Mouse (Mus musculus) central nervous system, embryonic 11.5 days (tissue): Measurements from ENCODE around the gene Myo15b. TPM values are rescaled to one million over a fixed set of nuclear protein-coding genes. Genes with fewer than 3 reads are reported as not detected.

ENCODE experiments used
- polyA plus RNA-seq: library from polyadenylated mRNA; depleted of rRNA; stranded (reverse); fragments of >200 nt; gene quantifications from 2 replicates; pipeline ENCODE4 v1.2.3, GENCODE M21; 2012; rRNA removed

The Myo15b gene
- 0.36 and 0.45 TPM in 2 replicates for polyA plus RNA-seq

DNA sequence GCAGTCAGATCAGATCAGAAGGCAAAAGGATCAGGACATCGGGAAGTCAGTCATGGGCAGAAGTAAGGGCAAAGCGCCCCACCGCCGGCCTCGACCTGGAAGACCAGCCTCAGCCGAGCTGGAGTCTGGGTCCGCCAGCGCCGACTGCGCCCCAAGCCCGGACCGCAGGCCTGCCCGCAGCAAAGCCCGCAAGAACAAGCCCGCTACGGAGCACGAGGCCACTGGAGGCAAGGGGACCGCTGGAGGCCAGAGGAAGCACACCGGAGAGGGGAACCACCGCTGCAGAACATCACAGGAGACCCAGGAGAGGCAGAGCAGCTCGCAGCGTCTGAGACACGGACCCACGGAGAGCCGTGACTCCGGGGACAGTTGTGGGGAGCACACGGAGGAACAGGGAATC is at the start of gene Myo15b:
Myo15b (plus strand) TSS at position 53 of the 400 bp plus-strand sequence.

DNA sequence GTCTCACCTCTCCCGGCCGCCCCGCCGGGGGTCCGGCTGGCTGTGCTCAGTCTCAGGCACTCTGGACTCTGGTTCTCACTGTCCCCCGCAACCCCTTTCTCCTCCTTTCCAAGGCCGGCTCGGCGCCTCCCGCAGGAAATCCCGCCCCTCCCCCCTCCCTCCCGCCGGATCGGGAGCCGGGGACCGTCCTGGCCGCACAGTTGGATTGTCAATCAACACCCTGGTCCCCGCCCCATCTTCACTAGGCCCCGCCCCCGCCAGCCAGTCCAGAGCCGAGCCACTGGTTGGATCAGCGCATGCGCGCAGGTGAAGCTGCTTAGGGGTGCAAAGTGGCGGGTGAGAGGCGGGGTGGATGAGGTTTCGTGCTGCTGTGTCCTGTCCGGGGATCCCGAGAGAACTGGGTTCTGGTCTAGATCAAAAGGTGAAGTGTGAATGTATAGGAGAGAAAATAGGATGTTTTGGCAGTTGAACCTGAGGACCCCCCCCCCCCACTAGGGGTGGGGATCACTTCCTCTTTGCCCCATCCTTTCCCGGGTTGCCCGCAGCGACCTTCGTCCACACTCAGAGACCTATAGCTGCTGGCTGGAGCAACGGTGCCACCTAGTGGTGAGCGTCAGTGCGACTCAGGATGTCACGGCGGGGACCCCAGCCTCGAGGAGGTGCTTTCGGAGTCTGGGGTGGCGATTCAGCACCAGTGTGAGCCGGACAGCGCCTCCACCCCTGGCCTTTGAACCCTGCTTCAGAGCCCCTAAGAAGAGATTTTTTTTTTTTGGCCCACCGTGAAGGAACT is 44.5 kb upstream of the Myo15b start, which contains the start of gene Caskin2:
Caskin2 (minus strand) TSS at position 133 of the 790 bp plus-strand sequence.

DNA sequence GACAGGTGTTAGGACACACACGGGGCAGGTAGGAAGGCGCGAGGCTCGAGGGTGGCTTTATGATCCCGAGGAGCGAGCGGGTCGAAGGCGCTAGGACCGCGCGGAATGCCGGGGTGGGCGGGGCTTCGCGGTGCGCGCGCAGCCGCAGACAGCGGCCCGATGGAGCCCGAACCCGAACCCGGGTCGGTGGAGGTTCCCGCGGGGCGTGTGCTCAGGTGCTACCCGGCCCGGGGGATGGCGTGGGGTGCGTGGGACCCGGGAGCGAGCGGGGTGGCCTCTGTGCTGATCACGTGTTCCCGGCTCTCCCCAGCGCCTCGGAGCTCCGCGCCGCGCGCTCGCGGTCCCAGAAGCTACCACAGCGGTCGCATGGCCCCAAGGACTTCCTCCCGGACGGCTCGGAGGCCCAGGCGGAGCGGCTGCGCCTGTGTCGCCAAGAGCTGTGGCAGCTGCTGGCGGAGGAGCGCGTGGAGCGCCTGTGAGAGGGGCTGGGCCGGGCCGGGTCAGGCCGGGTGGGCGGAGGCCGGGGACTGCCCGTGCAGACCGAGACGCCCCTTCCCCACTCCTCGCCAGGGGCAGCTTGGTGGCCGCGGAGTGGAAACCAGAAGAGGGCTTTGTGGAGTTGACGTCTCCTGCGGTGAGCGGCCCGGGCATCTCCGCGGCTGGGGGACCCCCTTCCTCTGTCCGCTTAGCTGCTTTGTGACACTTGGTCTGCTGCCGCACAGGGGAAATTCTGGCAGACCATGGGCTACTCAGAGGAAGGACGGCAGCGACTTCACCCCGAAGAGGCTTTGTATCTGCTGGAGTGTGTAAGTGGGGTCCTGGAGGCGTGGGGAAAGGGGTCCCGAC is 43.4 kb upstream of the Myo15b start, which contains the start of gene Tsen54:
Tsen54 (plus strand) TSS at position 120 of the 846 bp plus-strand sequence.

DNA sequence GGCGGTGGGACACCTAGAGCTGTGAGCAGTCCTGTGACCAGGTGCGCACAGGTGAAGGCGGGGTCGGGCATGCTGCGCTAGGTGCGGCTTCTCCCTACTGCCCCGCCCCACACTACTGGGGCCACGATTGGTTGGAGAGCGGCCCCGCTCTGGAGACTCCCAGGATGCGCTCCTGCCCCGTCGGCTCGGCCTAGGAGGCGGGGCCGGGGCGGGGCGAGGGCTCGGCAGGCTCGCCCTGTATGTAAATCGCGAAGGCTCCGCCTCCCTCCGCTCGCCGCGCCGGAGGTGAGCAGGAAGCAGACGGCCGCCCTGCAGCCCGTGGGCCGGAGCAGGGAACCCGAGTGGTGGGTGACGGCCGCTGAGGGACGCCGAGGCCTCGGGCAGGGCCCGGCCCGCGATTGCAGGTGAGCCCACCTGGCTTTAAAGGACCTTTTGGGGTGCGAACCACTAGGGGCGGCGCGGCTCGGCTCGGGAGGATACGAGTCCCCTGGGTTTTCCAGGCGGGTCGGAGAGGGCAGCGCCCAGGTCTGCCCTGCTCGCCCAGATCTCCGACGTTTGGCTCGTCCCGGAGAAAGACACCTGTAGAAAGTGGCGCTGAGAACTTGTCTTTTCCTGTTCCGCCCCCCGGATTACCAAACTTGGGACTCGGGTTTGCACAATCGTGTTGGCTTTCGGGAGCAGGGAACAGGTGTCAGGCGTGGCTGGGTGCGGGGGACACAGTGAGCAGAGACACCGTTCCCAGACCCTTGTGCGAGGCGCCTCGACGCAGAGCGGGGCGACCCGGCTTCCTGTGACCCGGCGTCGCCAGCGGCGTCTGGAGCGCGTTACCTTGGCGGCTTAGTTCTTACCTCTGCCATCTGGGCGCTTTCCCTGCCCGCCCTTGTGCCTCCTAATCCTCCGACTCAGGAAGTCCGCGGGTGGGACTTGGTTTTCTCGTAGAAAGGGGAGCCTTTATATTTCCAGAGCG is 34.1 kb upstream of the Myo15b start, which contains the start of gene Llgl2:
Llgl2 (plus strand) TSS at position 276 of the 967 bp plus-strand sequence.

DNA sequence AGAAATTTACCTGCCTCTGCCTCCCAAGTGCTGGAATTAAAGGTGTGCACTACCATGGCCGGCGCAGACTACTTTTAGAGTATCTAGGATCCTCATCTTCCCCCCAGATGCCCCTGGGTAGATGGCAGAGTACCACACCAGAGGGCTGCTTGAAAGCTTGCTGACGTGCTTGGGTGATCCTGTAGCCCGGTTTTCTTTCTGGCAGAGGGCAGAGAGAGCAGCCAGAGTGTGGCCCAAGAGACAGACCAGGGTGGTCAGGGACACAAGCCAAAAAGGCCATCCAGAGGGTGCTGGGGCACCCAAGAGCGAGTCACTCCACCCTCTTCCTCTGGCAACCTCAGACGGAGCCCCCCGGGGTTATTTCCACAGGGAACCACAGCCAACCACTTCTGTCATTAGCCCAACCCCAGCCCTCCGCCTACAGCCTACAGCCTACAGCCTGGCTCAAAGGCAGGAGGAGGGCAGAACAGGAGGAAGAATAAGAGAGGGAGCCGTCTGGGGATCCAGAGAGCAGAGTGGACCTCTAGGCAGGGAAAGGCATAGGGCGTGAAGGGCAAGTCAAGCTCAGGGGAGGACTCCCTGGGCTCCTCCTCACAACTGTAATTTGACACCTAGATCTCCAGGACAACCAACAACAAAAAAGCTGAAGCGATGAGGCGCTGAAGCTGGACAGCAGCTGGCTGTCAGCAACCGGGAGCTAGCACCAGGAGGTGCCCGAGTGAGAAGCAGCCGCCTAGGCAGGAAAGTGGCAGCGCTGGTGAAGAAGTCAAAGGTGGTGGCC is 41.5 kb downstream of the Myo15b start, which contains the start of gene Smim5:
Smim5 (plus strand) TSS at position 481 of the 781 bp plus-strand sequence.

DNA sequence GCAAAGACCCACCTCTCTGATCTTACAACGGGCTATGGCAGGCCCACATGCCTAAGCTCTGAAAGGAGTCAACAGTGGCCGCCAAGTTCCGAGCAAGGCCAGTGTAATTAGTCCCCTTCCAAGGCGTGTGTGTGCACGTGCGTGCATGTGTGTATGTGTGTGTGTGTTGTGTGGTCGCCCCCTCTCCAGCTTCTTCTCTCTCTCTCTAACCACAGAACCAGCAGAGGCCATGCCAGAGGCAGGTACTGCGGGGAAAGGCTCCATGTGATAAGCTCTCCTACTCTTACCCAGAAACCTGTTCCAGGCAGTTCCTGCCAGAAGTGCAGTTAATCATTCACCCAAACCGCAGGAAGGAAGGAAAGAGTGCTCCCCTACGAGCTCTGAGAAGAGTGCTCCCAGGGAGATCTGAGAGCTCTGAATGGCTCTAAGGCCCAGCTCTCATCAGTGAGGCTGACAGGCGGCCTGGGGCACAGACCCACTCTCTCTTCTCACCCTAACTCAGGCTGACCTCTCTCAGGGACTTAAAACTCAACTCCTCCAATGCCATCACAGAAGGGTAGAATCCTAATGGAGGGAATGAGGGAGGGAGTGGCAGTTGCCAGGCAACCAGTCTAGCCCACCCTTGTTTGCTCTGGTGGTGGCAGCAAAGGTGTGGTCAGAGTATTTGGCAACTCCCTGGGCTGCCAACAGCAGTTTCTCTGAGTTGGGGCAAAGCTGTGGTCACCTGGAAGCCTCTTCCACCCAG is 53.6 kb downstream of the Myo15b start, which contains the start of gene Smim6:
Smim6 (plus strand) TSS at position 386 of the 745 bp plus-strand sequence.

DNA sequence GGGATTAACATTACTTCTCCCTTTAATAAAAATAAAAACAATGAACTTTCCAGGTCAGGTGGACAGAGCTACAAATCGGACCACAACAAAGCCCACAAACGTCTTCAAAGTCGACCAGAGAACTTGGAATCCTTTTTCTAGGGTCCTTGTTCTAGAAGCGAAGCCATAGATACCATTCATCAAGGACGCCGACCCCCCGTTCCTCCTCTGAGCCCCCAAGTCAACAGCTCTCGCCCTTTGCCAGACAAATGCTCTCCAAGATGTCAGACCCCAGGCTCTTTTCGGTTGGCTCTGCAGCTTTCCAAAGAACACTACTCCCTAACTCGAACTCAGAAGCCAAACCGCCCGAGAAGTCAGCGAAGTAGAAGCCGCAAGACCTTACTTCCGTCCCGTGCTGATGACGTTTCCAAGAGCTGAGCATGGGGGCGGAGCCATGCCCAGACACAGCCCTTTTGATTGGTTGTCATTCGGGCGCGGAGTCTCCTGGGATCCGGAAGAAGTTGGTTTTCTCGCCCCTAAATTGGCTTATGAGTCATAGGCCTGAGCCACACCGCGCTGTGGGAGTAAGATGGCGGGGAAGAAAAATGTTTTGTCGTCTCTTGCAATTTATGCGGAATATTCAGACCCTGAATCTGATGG is 75.0 kb downstream of the Myo15b start, which contains the start of the genes Sap30bp and Recql5:
Sap30bp (plus strand) TSS at position 175 of the 639 bp plus-strand sequence.
Recql5 (minus strand) TSS at position 370 of the 639 bp plus-strand sequence.

Other genes starting within 250 kb of the Myo15b start
- 16.9 and 20.8 TPM in 2 replicates for gene Mif4gd, start 245.4 kb upstream of the Myo15b start, polyA plus RNA-seq
- 28.0 and 28.7 TPM in 2 replicates for gene Slc25a19, start 230.1 kb upstream of the Myo15b start, polyA plus RNA-seq
- gene Grb2, start 149.8 kb upstream of the Myo15b start, polyA plus RNA-seq, result 66.4 and 72.0 TPM in 2 replicates
- 35.3 and 43.4 TPM in 2 replicates for gene Tmem94, start 93.0 kb upstream of the Myo15b start, polyA plus RNA-seq
- gene Caskin2, start 44.8 kb upstream of the Myo15b start, polyA plus RNA-seq, result 22.0 and 25.5 TPM in 2 replicates
- 27.6 and 38.3 TPM in 2 replicates for gene Tsen54, start 43.7 kb upstream of the Myo15b start, polyA plus RNA-seq
- gene Llgl2, start 34.4 kb upstream of the Myo15b start, polyA plus RNA-seq, result 5.4 and 6.8 TPM in 2 replicates
- 2.5 and 2.6 TPM in 2 replicates for gene Smim5, start 41.6 kb downstream of the Myo15b start, polyA plus RNA-seq
- gene Smim6, start 53.6 kb downstream of the Myo15b start, polyA plus RNA-seq, result 0.19 and 0.34 TPM in 2 replicates
- gene Sap30bp, start 74.9 kb downstream of the Myo15b start, polyA plus RNA-seq, result 75.4 and 142 TPM in 2 replicates
- 27.1 and 28.0 TPM in 2 replicates for gene Recql5, start 75.1 kb downstream of the Myo15b start, polyA plus RNA-seq
- gene Itgb4, start 116.3 kb downstream of the Myo15b start, polyA plus RNA-seq, result 0.67 and 0.72 TPM in 2 replicates
- gene Galk1, start 154.3 kb downstream of the Myo15b start, polyA plus RNA-seq, result 72.5 and 76.2 TPM in 2 replicates
- gene H3f3b, start 169.6 kb downstream of the Myo15b start, polyA plus RNA-seq, result 838 and 897 TPM in 2 replicates
- gene Unk, start 171.9 kb downstream of the Myo15b start, polyA plus RNA-seq, result 57.1 and 63.4 TPM in 2 replicates
- 2.0 and 3.3 TPM in 2 replicates for gene Unc13d, start 219.6 kb downstream of the Myo15b start, polyA plus RNA-seq
- 42.1 and 67.0 TPM in 2 replicates for gene Wbp2, start 228.6 kb downstream of the Myo15b start, polyA plus RNA-seq